In the genomic region with DNA sequence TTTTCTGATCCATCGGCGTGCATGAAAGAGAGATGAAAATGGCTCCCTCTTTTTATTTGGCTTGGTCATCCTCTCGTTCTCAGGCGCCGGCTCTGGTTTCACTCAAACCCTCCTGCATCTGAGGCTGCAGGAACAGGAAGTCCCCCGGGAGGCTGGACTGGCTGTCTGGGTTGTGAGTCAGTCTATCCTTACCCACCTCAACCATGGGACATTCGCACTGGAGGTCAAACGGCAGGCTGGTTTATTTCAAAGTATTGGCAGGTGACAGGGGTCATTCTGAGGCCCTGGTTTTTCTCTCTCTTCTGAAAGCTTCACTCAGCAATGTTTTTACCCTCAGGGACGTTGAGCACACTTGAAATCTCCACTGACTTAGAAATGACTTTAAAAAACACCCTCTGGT, we compare ENCODE assay signal across 12 mouse cellular contexts.
DNase-seq lines count a peak whose midpoint lies in the region; ATAC-seq lines count a peak whose summit lies in the region.
"Had no signal": no experiment of that assay in that cellular context is flagged by ENCODE, and none has a peak within 500 bp of the region (broad histone marks: within the 10 kb centered on the region; RNA-seq: fewer than 3 reads in every experiment).

No protein-coding gene starts in this region.

- H3K9ac ChIP-seq in hindbrain, embryonic 12.5 days = no peak overlapping the region
- no peak overlapping the region for H3K9ac ChIP-seq in hindbrain, embryonic 14.5 days
- no peak overlapping the region for H3K9ac ChIP-seq in embryonic facial prominence, embryonic 11.5 days (replicated peaks; ENCODE audit: low read length)
- peak overlapping the region; percentile 24; the same call in 1 of the 2 replicates for H3K9ac ChIP-seq in heart, embryonic 13.5 days
- H3K9ac ChIP-seq: limb, embryonic 15.5 days; neural tube, embryonic 12.5 days had no signal

- WGBS in hindbrain, embryonic 12.5 days = 63% methylated on average over 9 of the region's 9 CpGs
- WGBS in hindbrain, embryonic 14.5 days = 52% methylated on average over 9 of the region's 9 CpGs
- 28% methylated on average over 9 of the region's 9 CpGs for WGBS in embryonic facial prominence, embryonic 11.5 days
- 10% methylated on average over 9 of the region's 9 CpGs for WGBS in heart, embryonic 13.5 days

- H3K36me3 ChIP-seq in hindbrain, embryonic 12.5 days = no peaks in the 10 kb centered on the region
- H3K36me3 ChIP-seq in hindbrain, embryonic 14.5 days (replicated peaks; ENCODE audit: control insufficient read depth, insufficient read depth) = no peaks in the 10 kb centered on the region
- H3K36me3 ChIP-seq in embryonic facial prominence, embryonic 11.5 days (replicated peaks; ENCODE audit: control insufficient read depth, insufficient read depth, low read depth, low read length) = no peaks in the 10 kb centered on the region
- no peaks in the 10 kb centered on the region for H3K36me3 ChIP-seq in heart, embryonic 13.5 days
- H3K36me3 ChIP-seq: limb, embryonic 15.5 days; neural tube, embryonic 12.5 days had no signal

- H3K27me3 ChIP-seq in hindbrain, embryonic 12.5 days = no peaks in the 10 kb centered on the region
- H3K27me3 ChIP-seq in hindbrain, embryonic 14.5 days (ENCODE audit: control insufficient read depth, insufficient read depth, low read length) = no peaks in the 10 kb centered on the region
- no peaks in the 10 kb centered on the region for H3K27me3 ChIP-seq in embryonic facial prominence, embryonic 11.5 days (ENCODE audit: control insufficient read depth, insufficient read depth, low read length)
- no peaks in the 10 kb centered on the region for H3K27me3 ChIP-seq in heart, embryonic 13.5 days (replicated peaks)
- H3K27me3 ChIP-seq: CH12.LX; limb, embryonic 15.5 days; neural tube, embryonic 12.5 days had no signal

- peaks cover 13% of the 10 kb centered on the region for H3K4me1 ChIP-seq in hindbrain, embryonic 12.5 days
- peaks cover 3% of the 10 kb centered on the region; the same call in 1 of the 2 replicates for H3K4me1 ChIP-seq in hindbrain, embryonic 14.5 days (replicated peaks; ENCODE audit: control insufficient read depth, insufficient read depth, low read length)
- H3K4me1 ChIP-seq in embryonic facial prominence, embryonic 11.5 days (ENCODE audit: control insufficient read depth, insufficient read depth, low read length) = peaks cover 3% of the 10 kb centered on the region
- peaks cover 34% of the 10 kb centered on the region for H3K4me1 ChIP-seq in heart, embryonic 13.5 days

- peak overlapping the region; percentile 48 for H3K27ac ChIP-seq in hindbrain, embryonic 12.5 days
- no peak overlapping the region for H3K27ac ChIP-seq in hindbrain, embryonic 14.5 days
- peak overlapping the region; percentile 56 for H3K27ac ChIP-seq in embryonic facial prominence, embryonic 11.5 days (replicated peaks; ENCODE audit: low read depth, low read length)
- H3K27ac ChIP-seq in heart, embryonic 13.5 days (replicated peaks) = peak overlapping the region; percentile 84
- H3K27ac ChIP-seq: neural tube, embryonic 12.5 days had no signal

- H3K4me3 ChIP-seq in hindbrain, embryonic 12.5 days = no peak overlapping the region
- no peak overlapping the region for H3K4me3 ChIP-seq in hindbrain, embryonic 14.5 days (replicated peaks; ENCODE audit: low read length)
- no peak overlapping the region for H3K4me3 ChIP-seq in embryonic facial prominence, embryonic 11.5 days (ENCODE audit: low read depth, low read length)
- no peak overlapping the region for H3K4me3 ChIP-seq in heart, embryonic 13.5 days
- H3K4me3 ChIP-seq: limb, embryonic 15.5 days; neural tube, embryonic 12.5 days had no signal

- no peak for ATAC-seq in hindbrain, embryonic 12.5 days (ENCODE audit: low FRiP score)
- no peak for ATAC-seq in hindbrain, embryonic 14.5 days (ENCODE audit: low FRiP score)
- no peak for ATAC-seq in embryonic facial prominence, embryonic 11.5 days (replicated peaks; ENCODE audit: insufficient number of reproducible peaks, low FRiP score, low TSS enrichment, low read depth)
- ATAC-seq in heart, embryonic 13.5 days (ENCODE audit: extremely low read depth, insufficient number of reproducible peaks, low FRiP score, low TSS enrichment) = no peak
- no peak for ATAC-seq in frontal cortex, adult (ENCODE audit: low TSS enrichment)

- no peaks in the 10 kb centered on the region for H3K9me3 ChIP-seq in hindbrain, embryonic 12.5 days (replicated peaks)
- H3K9me3 ChIP-seq in hindbrain, embryonic 14.5 days (ENCODE audit: control insufficient read depth, low read length) = no peaks in the 10 kb centered on the region
- no peaks in the 10 kb centered on the region for H3K9me3 ChIP-seq in embryonic facial prominence, embryonic 11.5 days (replicated peaks; ENCODE audit: control insufficient read depth, low read length)
- H3K9me3 ChIP-seq in heart, embryonic 13.5 days = no peaks in the 10 kb centered on the region
- H3K9me3 ChIP-seq: limb, embryonic 15.5 days; neural tube, embryonic 12.5 days had no signal

- H3K4me2 ChIP-seq in hindbrain, embryonic 12.5 days (replicated peaks) = no peak overlapping the region
- no peak overlapping the region for H3K4me2 ChIP-seq in hindbrain, embryonic 14.5 days (replicated peaks)
- no peak overlapping the region; the same call in 1 of the 2 replicates for H3K4me2 ChIP-seq in embryonic facial prominence, embryonic 11.5 days (ENCODE audit: low read depth, low read length)
- H3K4me2 ChIP-seq in heart, embryonic 13.5 days = peak overlapping the region; percentile 47
- H3K4me2 ChIP-seq: limb, embryonic 15.5 days; neural tube, embryonic 12.5 days had no signal

- no peak for DNase-seq in hindbrain, embryonic 14.5 days (ENCODE audit: low spot score)
- peak; percentile 81 for DNase-seq in embryonic facial prominence, embryonic 11.5 days (ENCODE audit: low spot score)
- DNase-seq in neural tube, embryonic 10.5 days (ENCODE audit: extremely low spot score, low spot score) = peak; percentile 49
- DNase-seq in layer of hippocampus, adult 8-10 months (ENCODE audit: low spot score in 2 of 2) = no peak
- no peak for DNase-seq in layer of hippocampus, postnatal 25 days (ENCODE audit: extremely low spot score in 1 of 2, low spot score in 1 of 2)
- DNase-seq: thymus, postnatal 36 days had no signal

Comparison
In these comparisons a context has a peak if more than half of its experiments do, and no peak if none do; other contexts are left out.
1. DNase-seq: peak in embryonic facial prominence, embryonic 11.5 days (single experiment) and neural tube, embryonic 10.5 days (single experiment); none in hindbrain, embryonic 14.5 days (single experiment), layer of hippocampus, adult 8-10 months (0 of 2) and layer of hippocampus, postnatal 25 days (0 of 2).